Mouse (Mus musculus): Measurements from ENCODE around the gene Hemk1. TPM values are rescaled to one million over a fixed set of nuclear protein-coding genes. Genes with fewer than 3 reads are reported as not detected.

Gene Hemk1
- total RNA-seq, 2 experiments from 2014 or later, result 15.9 to 21.4 TPM

- H3K27ac ChIP-seq, result no peak overlapping the region
- no peak overlapping the region for H3K4me3 ChIP-seq
- TF ChIP-seq CTCF (conservative IDR thresholded peaks at IDR 0.05), result peak; percentile 99
- peak; percentile 70 to 92 for DNase-seq (ENCODE audit: low spot score in 2 of 2)
These were observed 47.3 kb downstream of the Hemk1 start for GRCm38 (mm10) chr9:107290897-107291296.

GRCm38 (mm10) chr9:107289211-107290076 lies 48.7 kb downstream of the Hemk1 start, which contains the start of gene Mapkapk3:
Gene Mapkapk3 (minus strand): TSS chr9:107289877.
- Histone ChIP-seq H3K27ac (no peak within 1 kb of the TSS; the same call in 1 of the 2 replicates), H3K4me3 (peak within 1 kb of the TSS; percentile 56)
- peak in 1 of 2 experiments; percentile 35 for DNase-seq (ENCODE audit: low spot score in 2 of 2)
- TF ChIP-seq CTCF (conservative IDR thresholded peaks at IDR 0.05), result peak; percentile 63

- peak overlapping the region; percentile 56 for H3K4me3 ChIP-seq
- no peak for TF ChIP-seq CTCF (conservative IDR thresholded peaks at IDR 0.05)
- DNase-seq (ENCODE audit: low spot score in 2 of 2), result no peak
- no peak overlapping the region for H3K27ac ChIP-seq
These were observed 49.4 kb downstream of the Hemk1 start for GRCm38 (mm10) chr9:107288711-107289110.

GRCm38 (mm10) chr9:107288105-107288650 lies 50.0 kb downstream of the Hemk1 start:
- DNase-seq (ENCODE audit: low spot score in 2 of 2), result no peak
- TF ChIP-seq CTCF (conservative IDR thresholded peaks at IDR 0.05), result no peak
- no peak overlapping the region for H3K4me3 ChIP-seq
- no peak overlapping the region for H3K27ac ChIP-seq

GRCm38 (mm10) chr9:107287294-107287693 lies 50.9 kb downstream of the Hemk1 start:
- Histone ChIP-seq H3K4me3 (no peak overlapping the region), H3K27ac (no peak overlapping the region)
- no peak for DNase-seq (ENCODE audit: low spot score in 2 of 2)
- TF ChIP-seq CTCF (conservative IDR thresholded peaks at IDR 0.05), result no peak

GRCm38 (mm10) chr9:107285009-107285408 lies 53.1 kb downstream of the Hemk1 start:
- DNase-seq (ENCODE audit: low spot score in 2 of 2), result no peak
- Histone ChIP-seq H3K27ac (no peak overlapping the region), H3K4me3 (no peak overlapping the region)
- TF ChIP-seq CTCF (conservative IDR thresholded peaks at IDR 0.05), result no peak

- no peak for TF ChIP-seq CTCF (conservative IDR thresholded peaks at IDR 0.05)
- no peak for DNase-seq (ENCODE audit: low spot score in 2 of 2)
- no peak overlapping the region for H3K4me3 ChIP-seq
- H3K27ac ChIP-seq, result no peak overlapping the region
These were observed 55.2 kb downstream of the Hemk1 start for GRCm38 (mm10) chr9:107282951-107283350.

GRCm38 (mm10) chr9:107281241-107281987 lies 56.7 kb downstream of the Hemk1 start:
- Histone ChIP-seq H3K4me3 (no peak overlapping the region), H3K27ac (no peak overlapping the region)
- no peak for DNase-seq (ENCODE audit: low spot score in 2 of 2)
- no peak for TF ChIP-seq CTCF (conservative IDR thresholded peaks at IDR 0.05)

GRCm38 (mm10) chr9:107280322-107281027 lies 57.7 kb downstream of the Hemk1 start:
- TF ChIP-seq CTCF (conservative IDR thresholded peaks at IDR 0.05), result no peak
- Histone ChIP-seq H3K27ac (no peak overlapping the region), H3K4me3 (no peak overlapping the region)
- no peak for DNase-seq (ENCODE audit: low spot score in 2 of 2)

- Histone ChIP-seq H3K4me3 (no peak overlapping the region), H3K27ac (no peak overlapping the region)
- no peak for DNase-seq (ENCODE audit: low spot score in 2 of 2)
- no peak for TF ChIP-seq CTCF (conservative IDR thresholded peaks at IDR 0.05)
These were observed 58.5 kb downstream of the Hemk1 start for GRCm38 (mm10) chr9:107279378-107280321.

GRCm38 (mm10) chr9:107278527-107279377 lies 59.4 kb downstream of the Hemk1 start:
- TF ChIP-seq CTCF (conservative IDR thresholded peaks at IDR 0.05), result no peak
- Histone ChIP-seq H3K4me3 (no peak overlapping the region), H3K27ac (no peak overlapping the region)
- DNase-seq (ENCODE audit: low spot score in 2 of 2), result peak in 1 of 2 experiments; percentile 23

Data from layer of hippocampus, adult 2 months (tissue).